Mouse (Mus musculus): ENCODE data around the gene Timm44. TPM values are rescaled to one million over a fixed set of nuclear protein-coding genes. Genes with fewer than 3 reads are reported as not detected.

Timm44 gene
- polyA plus RNA-seq, 1 experiment from 2014 or later = 44.5 TPM

DNA sequence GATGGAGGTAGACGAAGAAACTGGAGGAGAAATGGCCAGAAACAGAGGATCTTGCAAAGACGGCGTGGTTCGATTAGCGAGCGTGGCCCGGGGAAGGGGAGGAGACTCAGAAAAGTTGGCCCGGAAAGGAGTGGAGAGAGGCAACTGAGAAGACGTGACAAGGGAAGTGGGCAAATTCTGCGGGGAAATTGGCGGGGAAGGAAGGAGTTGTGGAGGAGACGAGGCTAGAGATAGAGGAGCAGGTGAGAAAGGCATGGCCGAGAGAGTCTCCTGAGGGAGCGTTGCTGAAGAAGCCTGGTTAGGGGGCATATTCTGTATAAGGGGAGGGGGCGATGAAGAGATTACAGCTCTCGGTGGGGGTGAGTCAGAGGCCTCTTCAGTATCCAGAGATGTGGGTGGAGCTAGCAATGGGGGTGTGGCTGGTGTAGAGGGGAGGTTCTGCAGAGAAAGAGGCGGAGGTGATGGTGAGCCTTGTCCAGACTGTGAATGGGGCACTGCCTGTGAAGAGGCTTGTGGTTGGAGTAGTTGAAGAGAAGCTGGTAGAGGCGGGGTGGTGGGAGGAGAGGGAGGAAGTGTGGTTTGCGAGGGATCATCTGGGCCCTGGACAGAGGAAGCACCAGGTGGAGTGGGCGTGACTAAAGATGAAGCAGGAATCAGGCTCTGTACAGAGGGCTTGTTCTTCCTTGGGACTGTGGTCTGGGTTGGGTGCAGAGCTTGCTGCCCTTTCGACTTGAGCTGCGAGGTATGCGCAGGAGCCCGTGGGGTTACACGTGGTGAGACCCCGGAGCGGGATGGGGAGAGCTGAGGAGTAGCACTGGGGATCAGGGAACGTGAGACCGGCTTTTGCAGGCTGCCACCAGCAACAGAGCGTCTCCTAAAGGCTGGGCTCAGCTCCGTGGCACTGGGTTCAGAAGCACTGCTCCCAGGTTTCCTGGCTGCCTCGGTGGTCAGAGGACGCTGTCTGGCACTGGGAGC is 61.4 kb downstream of the Timm44 start:
- Histone ChIP-seq H3K4me2 (ENCODE audit: low read length) (peak overlapping the region; percentile 96), H3K36me3 (ENCODE audit: control insufficient read depth, insufficient read depth) (peaks cover 17% of the 10 kb centered on the region), H3K9ac (replicated peaks; ENCODE audit: low read depth, low read length) (peak overlapping the region; percentile 62; the same call in 1 of the 2 replicates), H3K4me1 (replicated peaks; ENCODE audit: control insufficient read depth, insufficient read depth, low read length) (peaks cover 35% of the 10 kb centered on the region), H3K4me3 (replicated peaks; ENCODE audit: low read length) (peak overlapping the region; percentile 49), H3K27me3 (replicated peaks; ENCODE audit: control insufficient read depth, insufficient read depth, low read length) (no peaks in the 10 kb centered on the region), H3K27ac (ENCODE audit: low read length) (no peak overlapping the region), H3K9me3 (ENCODE audit: control insufficient read depth, low read length) (0 out of 2 replicates have a peak, but pooled peaks cover 2% of the 10 kb centered on the region)
- WGBS = 20% methylated on average over 33 of the region's 33 CpGs
- ATAC-seq = no peak

DNA sequence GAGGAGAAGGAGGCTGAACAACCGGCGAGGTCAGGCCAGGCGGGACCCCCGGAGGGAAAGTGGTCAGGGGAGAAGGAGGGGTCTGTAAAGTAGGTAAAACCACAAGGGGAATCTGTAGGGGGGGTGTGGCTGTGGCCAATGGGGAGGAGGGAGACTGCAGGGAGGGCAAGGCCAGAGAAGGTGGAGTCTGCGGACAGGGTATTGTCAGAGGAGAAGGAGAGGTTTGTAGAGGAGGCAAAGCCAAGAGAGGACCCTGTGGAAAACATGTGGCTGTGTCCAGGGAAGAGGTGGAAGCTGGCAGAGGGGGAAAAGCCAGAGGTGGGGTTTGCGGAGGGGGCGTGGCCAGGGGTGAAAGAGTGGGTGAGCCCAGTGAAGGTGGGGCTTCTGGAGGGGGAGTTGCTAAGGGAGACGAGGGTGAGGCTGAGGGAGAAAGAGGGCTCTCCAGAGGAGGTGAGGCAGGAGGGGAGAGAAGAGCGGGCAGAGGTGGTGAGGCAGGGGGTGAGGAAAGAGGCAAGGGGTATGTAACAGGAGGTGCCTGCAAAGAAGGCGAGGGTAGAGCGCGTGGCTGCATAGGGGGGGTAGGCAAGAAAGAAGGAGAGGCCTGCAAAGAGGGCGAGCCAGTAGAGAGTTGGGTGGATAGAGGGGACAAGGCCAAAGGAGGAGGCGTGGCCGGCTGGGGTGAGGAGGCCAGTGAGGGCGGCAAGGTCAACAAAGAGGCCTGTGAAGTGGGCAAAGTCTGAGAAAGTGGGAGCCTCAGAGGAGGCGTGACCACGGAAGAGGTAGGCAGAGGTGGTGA is 62.3 kb downstream of the Timm44 start:
- Histone ChIP-seq H3K9me3 (ENCODE audit: control insufficient read depth, low read length) (0 out of 2 replicates have a peak, but pooled peaks cover 3% of the 10 kb centered on the region), H3K27me3 (replicated peaks; ENCODE audit: control insufficient read depth, insufficient read depth, low read length) (no peaks in the 10 kb centered on the region), H3K4me3 (replicated peaks; ENCODE audit: low read length) (peak overlapping the region; percentile 49), H3K4me1 (replicated peaks; ENCODE audit: control insufficient read depth, insufficient read depth, low read length) (peaks cover 35% of the 10 kb centered on the region), H3K4me2 (ENCODE audit: low read length) (peak overlapping the region; percentile 96), H3K27ac (ENCODE audit: low read length) (no peak overlapping the region; the same call in 1 of the 2 replicates), H3K36me3 (ENCODE audit: control insufficient read depth, insufficient read depth) (peaks cover 17% of the 10 kb centered on the region), H3K9ac (replicated peaks; ENCODE audit: low read depth, low read length) (peak overlapping the region; percentile 62)
- 8% methylated on average over 18 of the region's 18 CpGs for WGBS
- ATAC-seq = peak; percentile 6

DNA sequence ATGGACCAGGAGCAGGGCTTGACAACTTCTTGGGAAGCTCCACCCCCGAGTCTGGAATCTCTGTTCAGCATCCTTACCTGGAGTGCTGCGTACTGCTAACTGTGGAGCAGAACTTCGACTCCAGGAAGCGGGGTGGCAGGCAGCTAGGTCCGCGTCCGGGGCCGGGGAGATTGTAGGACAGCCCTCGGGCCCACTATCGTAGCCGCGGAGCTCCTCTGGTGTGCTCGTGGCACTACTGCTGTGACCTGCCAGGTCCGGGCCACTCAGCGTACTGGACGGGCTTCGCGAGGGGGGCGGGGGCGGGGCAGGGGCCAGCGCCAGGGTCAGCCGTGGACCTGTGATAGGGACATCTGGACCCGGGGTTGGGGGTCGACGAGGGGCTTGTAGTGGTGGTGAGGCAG is 62.9 kb downstream of the Timm44 start:
- no peaks in the 10 kb centered on the region for H3K27me3 ChIP-seq (replicated peaks; ENCODE audit: control insufficient read depth, insufficient read depth, low read length)
- H3K9ac ChIP-seq (replicated peaks; ENCODE audit: low read depth, low read length) = peak overlapping the region; percentile 62
- peak overlapping the region; percentile 16; the same call in 1 of the 2 replicates for H3K27ac ChIP-seq (ENCODE audit: low read length)
- H3K4me3 ChIP-seq (replicated peaks; ENCODE audit: low read length) = peak overlapping the region; percentile 49
- 0 out of 2 replicates have a peak, but pooled peaks cover 3% of the 10 kb centered on the region for H3K9me3 ChIP-seq (ENCODE audit: control insufficient read depth, low read length)
- peaks cover 35% of the 10 kb centered on the region for H3K4me1 ChIP-seq (replicated peaks; ENCODE audit: control insufficient read depth, insufficient read depth, low read length)
- peak overlapping the region; percentile 96 for H3K4me2 ChIP-seq (ENCODE audit: low read length)
- WGBS = under 1% methylated on average over 25 of the region's 25 CpGs
- H3K36me3 ChIP-seq (ENCODE audit: control insufficient read depth, insufficient read depth) = peaks cover 17% of the 10 kb centered on the region
- peak; percentile 1; the same call in 1 of the 2 replicates for ATAC-seq

DNA sequence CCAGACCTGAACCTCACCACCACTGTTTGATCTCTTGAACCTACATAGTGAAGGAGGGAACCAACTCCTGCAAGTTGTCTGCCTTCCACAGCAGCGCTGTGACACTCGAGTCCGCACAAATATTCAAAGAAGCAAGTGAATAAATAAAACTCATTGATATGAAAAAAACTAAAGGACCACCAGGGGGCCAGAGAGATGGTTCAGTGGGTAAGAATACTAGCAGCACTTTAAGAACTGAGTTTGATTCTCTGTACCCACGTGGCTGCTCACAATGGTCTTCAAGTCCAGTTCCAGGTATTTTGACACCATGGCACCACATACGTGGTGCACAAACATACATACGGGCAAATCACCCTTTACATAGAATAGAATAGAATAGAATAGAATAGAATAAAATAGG is 64.6 kb downstream of the Timm44 start:
- Histone ChIP-seq H3K27me3 (replicated peaks; ENCODE audit: control insufficient read depth, insufficient read depth, low read length) (no peaks in the 10 kb centered on the region), H3K27ac (ENCODE audit: low read length) (no peak overlapping the region), H3K9ac (replicated peaks; ENCODE audit: low read depth, low read length) (no peak overlapping the region), H3K36me3 (ENCODE audit: control insufficient read depth, insufficient read depth) (peaks cover 19% of the 10 kb centered on the region), H3K4me2 (ENCODE audit: low read length) (no peak overlapping the region), H3K4me3 (replicated peaks; ENCODE audit: low read length) (no peak overlapping the region), H3K9me3 (ENCODE audit: control insufficient read depth, low read length) (0 out of 2 replicates have a peak, but pooled peaks cover 3% of the 10 kb centered on the region), H3K4me1 (replicated peaks; ENCODE audit: control insufficient read depth, insufficient read depth, low read length) (peaks cover 48% of the 10 kb centered on the region)
- ATAC-seq = no peak
- WGBS = 62% methylated on average over 6 of the region's 6 CpGs

Other genes with a start within 250 kb of the Timm44 start
- gene Cd209f, start 170.1 kb downstream of the Timm44 start, polyA plus RNA-seq (2015; fragmentation: Nextera tagmentation; extraction: Ambion mirVana) = 0.25 TPM in 1 of 2 replicates, not detected in the other
- not detected in 2 replicates for gene Cd209g, start 141.8 kb downstream of the Timm44 start, polyA plus RNA-seq (2015; fragmentation: Nextera tagmentation; extraction: Ambion mirVana)
- 97.4 and 117 TPM in 2 replicates for gene Evi5l, start 109.3 kb downstream of the Timm44 start, polyA plus RNA-seq (2015; fragmentation: Nextera tagmentation; extraction: Ambion mirVana)
- gene Prr36, start 58.5 kb downstream of the Timm44 start, polyA plus RNA-seq (2015; fragmentation: Nextera tagmentation; extraction: Ambion mirVana) = 47.7 and 49.0 TPM in 2 replicates
- 0.05 TPM in 1 of 2 replicates, not detected in the other for gene Lrrc8e, start 49.1 kb downstream of the Timm44 start, polyA plus RNA-seq (2015; fragmentation: Nextera tagmentation; extraction: Ambion mirVana)
- 24.3 and 28.9 TPM in 2 replicates for gene Map2k7, start 37.2 kb downstream of the Timm44 start, polyA plus RNA-seq (2015; fragmentation: Nextera tagmentation; extraction: Ambion mirVana)
- 0.98 and 1.3 TPM in 2 replicates for gene Gm49320, start 37.0 kb downstream of the Timm44 start, polyA plus RNA-seq (2015; fragmentation: Nextera tagmentation; extraction: Ambion mirVana)
- gene Tgfbr3l, start 27.7 kb downstream of the Timm44 start, polyA plus RNA-seq (2015; fragmentation: Nextera tagmentation; extraction: Ambion mirVana) = 2.6 and 3.3 TPM in 2 replicates
- gene Snapc2, start 22.8 kb downstream of the Timm44 start, polyA plus RNA-seq (2015; fragmentation: Nextera tagmentation; extraction: Ambion mirVana) = 65.8 and 69.8 TPM in 2 replicates
- 417 and 424 TPM in 2 replicates for gene Ctxn1, start 16.6 kb downstream of the Timm44 start, polyA plus RNA-seq (2015; fragmentation: Nextera tagmentation; extraction: Ambion mirVana)
- gene Ccl25, start 49.3 kb upstream of the Timm44 start, polyA plus RNA-seq (2015; fragmentation: Nextera tagmentation; extraction: Ambion mirVana) = 17.1 and 21.6 TPM in 2 replicates
- 127 and 150 TPM in 2 replicates for gene Elavl1, start 49.5 kb upstream of the Timm44 start, polyA plus RNA-seq (2015; fragmentation: Nextera tagmentation; extraction: Ambion mirVana)
- gene Cers4, start 217.1 kb upstream of the Timm44 start, polyA plus RNA-seq (2015; fragmentation: Nextera tagmentation; extraction: Ambion mirVana) = 35.7 and 43.9 TPM in 2 replicates

Data from forebrain, embryonic 16.5 days (tissue).